Mouse (Mus musculus): ENCODE measurements around the gene Cnp. TPM values are rescaled to one million over a fixed set of nuclear protein-coding genes. Genes with fewer than 3 reads are reported as not detected.
"Not testable (repeated sequence)": the region's sequence is repeated elsewhere in the genome, so short reads cannot be mapped to it uniquely, and the experiment has no call there.

Cnp gene
- polyA plus RNA-seq, 1 experiment from 2014 or later: 16.3 TPM

- no peak overlapping the region for H3K27ac ChIP-seq
- no peak overlapping the region for H3K4me3 ChIP-seq
- H3K4me1 ChIP-seq: peaks cover 9% of the 10 kb centered on the region
- WGBS: 91% methylated on average over 13 of the region's 13 CpGs
- DNase-seq (ENCODE audit: low spot score): no peak
- H3K27me3 ChIP-seq (ENCODE audit: insufficient read depth, poor library complexity, severe bottlenecking): no peaks in the 10 kb centered on the region
- no peaks in the 10 kb centered on the region for H3K9me3 ChIP-seq
- peaks cover 75% of the 10 kb centered on the region for H3K36me3 ChIP-seq
Measured at GRCm38 (mm10) chr11:100580275-100580674, 5.6 kb downstream of the Cnp start.

- 75% methylated on average over 4 of the region's 4 CpGs for WGBS
- no peaks in the 10 kb centered on the region for H3K9me3 ChIP-seq
- H3K36me3 ChIP-seq: peaks cover 90% of the 10 kb centered on the region
- no peak for DNase-seq (ENCODE audit: low spot score)
- 0 out of 2 replicates have a peak overlapping the region, but pooled peaks have one; percentile 10 for H3K27ac ChIP-seq
- H3K27me3 ChIP-seq (ENCODE audit: insufficient read depth, poor library complexity, severe bottlenecking): no peaks in the 10 kb centered on the region
- 0 out of 2 replicates have a peak, but pooled peaks cover 2% of the 10 kb centered on the region for H3K4me1 ChIP-seq
- H3K4me3 ChIP-seq: no peak overlapping the region
Measured at GRCm38 (mm10) chr11:100581756-100582155, 7.1 kb downstream of the Cnp start.

DNA sequence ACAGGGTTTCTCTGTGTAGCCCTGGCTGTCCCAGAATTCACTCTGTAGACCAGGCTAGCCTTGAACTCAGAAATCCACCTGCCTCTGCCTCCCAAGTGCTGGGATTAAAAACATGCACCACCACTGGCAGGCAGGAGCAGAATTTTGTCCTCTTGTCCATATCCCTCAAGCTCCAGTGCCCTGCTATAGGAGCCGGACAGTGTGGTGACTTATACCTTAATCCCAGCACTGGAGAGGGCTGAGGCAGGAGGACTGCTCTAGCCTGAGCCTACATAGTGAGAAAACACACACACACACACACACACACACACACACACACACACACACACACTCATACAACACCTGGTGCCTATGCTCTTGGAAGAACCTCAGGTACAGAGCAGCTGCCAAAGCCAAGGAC lies 7.7 kb downstream of the Cnp start:
- not testable (repeated sequence) for DNase-seq (ENCODE audit: low spot score); H3K9me3 ChIP-seq; H3K27ac ChIP-seq; H3K4me1 ChIP-seq; H3K4me3 ChIP-seq; H3K27me3 ChIP-seq (ENCODE audit: insufficient read depth, poor library complexity, severe bottlenecking)
- 94% methylated on average over 1 of the region's 1 CpGs for WGBS
- peaks cover 91% of the 10 kb centered on the region for H3K36me3 ChIP-seq

GRCm38 (mm10) chr11:100582836-100583235 lies 8.1 kb downstream of the Cnp start:
- Histone ChIP-seq H3K27ac (no peak overlapping the region), H3K9me3 (no peaks in the 10 kb centered on the region), H3K4me1 (0 out of 2 replicates have a peak, but pooled peaks cover 2% of the 10 kb centered on the region), H3K36me3 (peaks cover 94% of the 10 kb centered on the region), H3K4me3 (no peak overlapping the region), H3K27me3 (ENCODE audit: insufficient read depth, poor library complexity, severe bottlenecking) (no peaks in the 10 kb centered on the region)
- 88% methylated on average over 2 of the region's 2 CpGs for WGBS
- no peak for DNase-seq (ENCODE audit: low spot score)

GRCm38 (mm10) chr11:100584561-100584961 lies 9.9 kb downstream of the Cnp start:
- Histone ChIP-seq H3K27ac (no peak overlapping the region), H3K4me3 (no peak overlapping the region), H3K36me3 (peaks cover 100% of the 10 kb centered on the region), H3K4me1 (0 out of 2 replicates have a peak, but pooled peaks cover 2% of the 10 kb centered on the region), H3K27me3 (ENCODE audit: insufficient read depth, poor library complexity, severe bottlenecking) (no peaks in the 10 kb centered on the region), H3K9me3 (no peaks in the 10 kb centered on the region)
- WGBS: 87% methylated on average over 7 of the region's 7 CpGs
- DNase-seq (ENCODE audit: low spot score): no peak

GRCm38 (mm10) chr11:100585148-100585547 lies 10.4 kb downstream of the Cnp start:
- no peak for DNase-seq (ENCODE audit: low spot score)
- no peak overlapping the region for H3K27ac ChIP-seq
- 0 out of 2 replicates have a peak, but pooled peaks cover 2% of the 10 kb centered on the region for H3K4me1 ChIP-seq
- no peak overlapping the region for H3K4me3 ChIP-seq
- 91% methylated on average over 3 of the region's 3 CpGs for WGBS
- peaks cover 100% of the 10 kb centered on the region for H3K36me3 ChIP-seq
- no peaks in the 10 kb centered on the region for H3K9me3 ChIP-seq
- no peaks in the 10 kb centered on the region for H3K27me3 ChIP-seq (ENCODE audit: insufficient read depth, poor library complexity, severe bottlenecking)

GRCm38 (mm10) chr11:100588462-100588861 lies 13.8 kb downstream of the Cnp start:
- Histone ChIP-seq H3K27me3 (ENCODE audit: insufficient read depth, poor library complexity, severe bottlenecking) (no peaks in the 10 kb centered on the region), H3K27ac (no peak overlapping the region), H3K4me1 (0 out of 2 replicates have a peak, but pooled peaks cover 2% of the 10 kb centered on the region), H3K4me3 (no peak overlapping the region), H3K36me3 (peaks cover 98% of the 10 kb centered on the region), H3K9me3 (no peaks in the 10 kb centered on the region)
- 96% methylated on average over 2 of the region's 2 CpGs for WGBS
- no peak for DNase-seq (ENCODE audit: low spot score)

DNA sequence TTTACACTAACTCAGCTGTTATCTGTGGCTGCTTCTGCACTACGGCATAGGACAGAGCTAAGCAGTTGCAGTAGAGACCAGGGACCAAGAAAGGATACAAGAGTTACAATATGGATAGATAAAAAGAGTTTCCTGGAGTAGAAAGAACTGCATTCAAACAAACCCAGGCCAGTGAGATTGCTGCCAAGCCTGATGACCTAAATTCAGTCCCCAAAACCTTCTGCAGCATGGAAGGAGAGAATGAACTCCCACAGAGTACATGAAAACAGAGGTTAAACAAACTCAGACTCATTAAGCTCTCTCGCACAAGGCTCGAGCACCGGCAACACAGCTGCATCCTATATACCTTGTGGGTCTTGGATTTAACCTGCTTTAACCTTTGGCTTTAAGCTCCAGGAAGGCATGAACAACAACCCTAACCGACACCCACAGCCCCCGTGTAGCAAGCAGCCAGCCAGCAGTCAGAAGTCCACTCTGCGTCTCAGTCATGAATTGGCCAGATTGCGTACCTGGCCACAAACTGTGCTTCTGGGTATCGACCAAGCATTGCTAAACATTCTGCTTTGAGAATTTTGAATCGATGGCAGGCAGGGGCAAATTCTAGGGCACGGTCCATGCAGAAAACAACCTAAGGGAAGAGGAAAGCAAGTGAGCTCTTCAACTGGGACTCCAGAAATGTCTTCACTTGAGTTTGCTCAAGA lies 17.8 kb downstream of the Cnp start:
- Histone ChIP-seq H3K27ac (no peak overlapping the region), H3K4me3 (no peak overlapping the region), H3K4me1 (no peaks in the 10 kb centered on the region), H3K9me3 (no peaks in the 10 kb centered on the region), H3K27me3 (ENCODE audit: insufficient read depth, poor library complexity, severe bottlenecking) (no peaks in the 10 kb centered on the region), H3K36me3 (peaks cover 98% of the 10 kb centered on the region)
- no peak for DNase-seq (ENCODE audit: low spot score)
- WGBS: 95% methylated on average over 11 of the region's 11 CpGs

DNA sequence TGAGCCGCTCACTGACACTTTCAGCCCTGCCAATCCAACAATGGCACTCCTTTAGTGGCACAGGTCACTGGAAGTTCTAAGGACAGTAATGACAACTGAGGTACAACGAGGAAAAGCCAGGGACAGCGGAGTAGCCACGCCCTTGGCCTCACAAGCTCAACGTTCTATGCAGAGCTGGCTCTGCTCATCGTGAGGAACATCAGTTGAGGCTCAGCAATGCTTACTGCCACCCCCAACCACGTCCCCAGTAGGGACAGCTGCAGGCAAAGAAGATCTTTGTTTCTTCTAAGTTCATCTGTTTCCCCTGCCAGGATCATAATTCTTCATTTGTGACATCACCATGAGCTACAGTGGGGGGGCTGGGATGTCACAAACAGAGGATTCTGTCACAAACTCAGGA lies 19.9 kb downstream of the Cnp start:
- no peak overlapping the region for H3K27ac ChIP-seq
- no peaks in the 10 kb centered on the region for H3K4me1 ChIP-seq
- H3K4me3 ChIP-seq: no peak overlapping the region
- H3K36me3 ChIP-seq: peaks cover 98% of the 10 kb centered on the region
- no peaks in the 10 kb centered on the region for H3K27me3 ChIP-seq (ENCODE audit: insufficient read depth, poor library complexity, severe bottlenecking)
- H3K9me3 ChIP-seq: no peaks in the 10 kb centered on the region
- no peak for DNase-seq (ENCODE audit: low spot score)
- WGBS: 84% methylated on average over 7 of the region's 7 CpGs

DNA sequence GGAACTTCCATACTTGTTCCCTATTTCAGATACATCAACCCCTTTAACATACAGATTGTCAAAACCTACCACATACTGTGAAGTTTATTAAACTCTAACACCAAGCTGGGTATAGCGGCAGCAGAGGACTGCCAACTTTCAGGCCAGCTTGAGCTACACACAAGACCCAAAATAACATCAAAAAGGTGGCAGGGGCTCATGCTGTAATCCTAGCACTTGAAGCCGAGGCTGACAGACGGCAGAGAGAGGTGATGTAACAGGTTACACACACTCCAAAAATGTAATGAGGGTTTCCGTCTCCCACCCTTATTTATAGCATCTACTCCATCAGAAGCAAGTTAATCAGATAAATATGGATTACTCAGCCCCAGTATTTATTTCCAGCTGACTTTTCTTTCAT lies 20.8 kb downstream of the Cnp start:
- no peaks in the 10 kb centered on the region for H3K27me3 ChIP-seq (ENCODE audit: insufficient read depth, poor library complexity, severe bottlenecking)
- H3K4me3 ChIP-seq: no peak overlapping the region
- DNase-seq (ENCODE audit: low spot score): no peak
- H3K4me1 ChIP-seq: no peaks in the 10 kb centered on the region
- H3K9me3 ChIP-seq: no peaks in the 10 kb centered on the region
- H3K27ac ChIP-seq: no peak overlapping the region
- H3K36me3 ChIP-seq: peaks cover 100% of the 10 kb centered on the region
- WGBS: 60% methylated on average over 4 of the region's 4 CpGs

GRCm38 (mm10) chr11:100598074-100598473 lies 23.4 kb downstream of the Cnp start:
- WGBS: 91% methylated on average over 4 of the region's 4 CpGs
- Histone ChIP-seq H3K4me1 (no peaks in the 10 kb centered on the region), H3K9me3 (no peaks in the 10 kb centered on the region), H3K4me3 (no peak overlapping the region), H3K36me3 (peaks cover 92% of the 10 kb centered on the region), H3K27ac (no peak overlapping the region), H3K27me3 (ENCODE audit: insufficient read depth, poor library complexity, severe bottlenecking) (no peaks in the 10 kb centered on the region)
- no peak for DNase-seq (ENCODE audit: low spot score)

DNA sequence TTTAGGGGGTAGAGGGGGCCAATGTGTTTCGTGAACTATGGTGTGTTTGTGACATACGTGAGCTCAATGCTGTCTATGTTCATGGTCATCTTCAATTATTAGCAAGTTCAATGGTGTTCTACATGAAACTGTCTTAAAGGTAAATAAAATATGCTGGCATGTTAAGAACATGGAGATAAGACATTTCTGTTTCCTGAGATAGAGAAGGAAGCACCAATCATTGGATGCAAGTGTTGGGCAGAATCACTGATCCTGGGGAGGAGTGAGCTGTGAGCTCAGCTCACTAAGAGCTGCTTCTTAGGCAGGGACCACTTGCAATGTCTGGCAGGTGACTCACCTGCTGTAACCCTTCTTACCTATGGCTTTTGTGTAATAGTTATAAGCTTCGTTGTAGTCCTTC lies 26.7 kb downstream of the Cnp start:
- H3K36me3 ChIP-seq: peaks cover 70% of the 10 kb centered on the region
- no peak overlapping the region for H3K27ac ChIP-seq
- DNase-seq (ENCODE audit: low spot score): no peak
- no peaks in the 10 kb centered on the region for H3K27me3 ChIP-seq (ENCODE audit: insufficient read depth, poor library complexity, severe bottlenecking)
- WGBS: 93% methylated on average over 3 of the region's 3 CpGs
- H3K4me3 ChIP-seq: no peak overlapping the region
- H3K9me3 ChIP-seq: no peaks in the 10 kb centered on the region
- peaks cover 13% of the 10 kb centered on the region; the same call in 1 of the 2 replicates for H3K4me1 ChIP-seq

DNA sequence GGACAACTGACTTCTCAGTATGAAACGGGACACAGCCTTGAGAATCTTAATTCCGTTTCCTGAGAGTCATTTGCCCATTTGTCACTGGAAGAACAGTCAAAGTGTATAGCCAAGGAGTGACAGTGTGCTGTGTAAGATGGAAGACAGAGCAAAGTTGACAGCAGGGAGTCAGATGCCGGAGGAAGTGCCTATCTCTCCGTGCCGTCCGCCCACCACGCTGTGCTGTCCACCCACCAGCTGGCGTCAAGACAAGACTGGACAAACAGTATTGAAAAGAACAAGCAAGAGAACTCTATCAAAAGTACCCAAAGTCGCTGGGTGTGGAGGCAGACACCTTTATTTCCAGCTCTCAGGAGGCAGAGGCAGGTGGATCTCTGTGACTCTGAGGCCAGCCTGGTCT lies 28.5 kb downstream of the Cnp start:
- Histone ChIP-seq H3K27me3 (ENCODE audit: insufficient read depth, poor library complexity, severe bottlenecking) (no peaks in the 10 kb centered on the region), H3K36me3 (peaks cover 59% of the 10 kb centered on the region)

DNA sequence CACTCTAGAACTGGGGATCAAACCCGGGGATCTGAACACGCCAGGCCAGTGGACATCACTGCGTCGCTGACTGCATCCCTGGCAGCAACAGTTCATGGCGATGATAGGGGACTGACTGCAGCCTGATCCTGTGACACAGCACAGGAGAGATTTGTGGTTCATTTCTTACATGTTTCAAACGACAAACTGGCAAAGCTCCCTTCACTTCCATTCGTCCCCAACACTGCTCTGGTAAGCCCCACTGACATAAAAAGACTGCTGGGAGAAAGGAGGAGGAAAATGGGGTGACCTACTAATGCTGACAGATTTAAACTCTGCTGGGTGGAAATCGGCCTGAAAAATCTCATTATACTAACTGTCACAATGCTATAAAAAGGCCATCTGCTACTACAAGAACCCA lies 29.1 kb downstream of the Cnp start:
- no peaks in the 10 kb centered on the region for H3K27me3 ChIP-seq (ENCODE audit: insufficient read depth, poor library complexity, severe bottlenecking)
- no peaks in the 10 kb centered on the region for H3K9me3 ChIP-seq
- 88% methylated on average over 8 of the region's 8 CpGs for WGBS
- no peak overlapping the region for H3K27ac ChIP-seq
- H3K36me3 ChIP-seq: peaks cover 58% of the 10 kb centered on the region
- no peak overlapping the region for H3K4me3 ChIP-seq
- peaks cover 15% of the 10 kb centered on the region; the same call in 1 of the 2 replicates for H3K4me1 ChIP-seq
- DNase-seq (ENCODE audit: low spot score): no peak

More for the DNA sequence above, 28.5 kb downstream of the Cnp start:
- 63% methylated on average over 9 of the region's 9 CpGs for WGBS
- no peak for DNase-seq (ENCODE audit: low spot score)
- Histone ChIP-seq H3K4me1 (peaks cover 13% of the 10 kb centered on the region; the same call in 1 of the 2 replicates), H3K27ac (no peak overlapping the region), H3K4me3 (no peak overlapping the region), H3K9me3 (no peaks in the 10 kb centered on the region)

Measured in heart, embryonic 10.5 days (tissue).